Mouse (Mus musculus): ENCODE results near the gene Tbck.

DNA sequence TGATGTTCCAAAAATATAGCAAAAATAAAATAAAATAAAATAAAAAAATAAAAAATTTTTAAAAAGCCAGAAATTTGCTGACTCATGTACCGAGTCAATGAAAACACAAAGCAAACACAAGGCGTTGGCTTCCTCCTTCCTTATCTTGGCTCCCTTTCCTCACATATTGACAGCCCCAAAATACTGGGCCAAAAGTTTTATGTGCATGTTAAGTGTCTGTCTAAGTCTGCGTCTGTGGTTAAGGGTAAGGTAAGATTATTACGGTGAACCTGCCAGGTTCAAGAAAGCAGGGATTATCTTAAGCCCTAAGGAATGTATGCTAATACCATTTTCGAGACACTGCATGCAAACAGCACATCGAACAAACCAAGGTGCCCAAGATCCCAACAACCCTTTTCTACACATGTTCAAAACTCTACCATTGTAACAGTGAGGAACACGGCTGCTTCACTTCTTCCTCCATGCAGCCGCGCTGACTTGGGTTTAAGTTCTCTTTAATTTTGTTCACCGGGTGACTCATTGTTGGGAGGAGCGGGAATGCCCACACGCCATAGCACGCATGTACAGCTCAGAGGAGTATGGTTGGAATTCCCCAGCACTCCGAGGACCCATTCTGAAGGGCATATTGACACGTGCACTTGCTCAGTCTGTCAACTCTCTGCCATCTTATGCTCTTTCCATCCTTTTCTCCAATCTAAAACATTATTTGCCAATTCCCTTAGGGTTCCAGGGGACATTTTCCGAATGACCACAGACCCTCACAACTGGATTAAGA is 203.3 kb downstream of the Tbck start:
- no peak for TF ChIP-seq CTCF (IDR thresholded peaks at IDR 0.05)
- TF ChIP-seq EP300 (IDR thresholded peaks at IDR 0.05), result no peak
